Mouse (Mus musculus): ENCODE data around the gene Ccdc182.

The Ccdc182 gene

GRCm38 (mm10) chr11:88281428-88282119 lies 12.3 kb upstream of the Ccdc182 start:
- DNase-seq, result no peak

DNA sequence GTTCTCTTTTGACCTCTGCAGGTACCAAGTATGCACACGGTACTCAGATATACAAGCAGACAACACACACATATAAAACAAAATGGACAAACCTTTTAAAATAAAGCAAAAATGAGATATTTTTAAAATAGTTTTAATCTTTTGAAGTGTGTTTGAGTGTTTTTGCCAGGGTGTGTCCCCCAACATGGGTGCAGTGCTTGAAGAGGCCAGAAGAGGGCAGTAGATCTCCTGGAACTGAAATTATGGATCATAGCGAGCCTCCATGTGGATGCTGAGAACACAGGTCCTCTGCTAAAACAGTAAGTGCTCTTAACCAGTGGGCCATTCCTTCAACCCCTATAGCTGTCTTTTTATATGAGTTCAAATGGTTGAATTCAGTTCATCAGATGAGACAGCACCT lies 11.3 kb upstream of the Ccdc182 start:
- no peak for DNase-seq

- DNase-seq, result no peak
Observed at GRCm38 (mm10) chr11:88286019-88286418, 7.8 kb upstream of the Ccdc182 start.

DNA sequence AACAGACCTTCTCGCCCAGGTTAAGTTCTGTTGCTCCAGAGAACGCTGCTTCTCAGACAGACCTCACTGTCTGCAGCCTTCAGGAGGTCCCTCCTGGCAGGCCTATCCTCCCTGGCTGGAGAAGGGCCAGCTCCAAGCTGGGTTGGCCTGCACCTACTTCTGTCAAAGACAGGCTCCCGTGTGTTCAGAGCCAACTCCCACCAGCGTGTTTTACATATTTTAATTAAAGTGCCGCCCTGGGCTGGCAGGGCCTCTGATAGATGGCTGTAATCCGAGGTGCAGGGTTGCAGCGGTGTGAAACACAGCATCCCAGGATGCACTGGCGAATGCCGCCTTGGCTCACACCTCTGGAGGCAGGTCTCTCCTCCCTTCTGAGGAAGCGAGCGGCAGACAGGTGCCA lies 5.5 kb upstream of the Ccdc182 start:
- DNase-seq, result no peak

DNA sequence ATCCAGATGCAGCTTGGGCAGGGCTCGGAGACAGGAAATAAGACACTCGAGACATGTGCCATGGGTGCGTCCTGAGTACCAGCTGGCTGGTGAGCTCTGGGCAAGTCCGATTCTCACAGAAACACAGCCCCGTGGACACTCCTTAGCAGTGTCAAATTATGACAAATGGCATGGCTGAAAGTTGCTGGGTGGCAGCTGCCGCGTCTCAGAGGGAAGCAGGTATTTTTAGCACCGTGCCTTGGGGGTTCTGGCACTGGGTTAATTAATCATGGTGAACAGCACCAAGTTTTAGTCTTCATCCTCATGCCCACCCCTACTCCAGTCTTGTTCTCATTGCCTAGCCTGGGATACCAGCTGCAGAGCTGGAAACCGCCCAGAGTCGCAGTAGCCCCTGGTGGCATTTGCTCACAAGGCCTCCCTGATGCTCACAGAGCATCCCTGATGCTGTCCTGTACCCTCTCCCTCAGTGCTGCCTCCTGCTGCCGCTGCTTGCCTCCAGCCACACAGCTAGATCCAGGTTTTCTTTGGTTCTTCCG lies 5.0 kb upstream of the Ccdc182 start:
- DNase-seq, result no peak

GRCm38 (mm10) chr11:88291245-88291644 lies 2.6 kb upstream of the Ccdc182 start:
- peak; percentile 88 for DNase-seq

- no peak for DNase-seq
Observed at GRCm38 (mm10) chr11:88291688-88292087, 2.2 kb upstream of the Ccdc182 start.

GRCm38 (mm10) chr11:88294394-88294710 lies 494 bp downstream of the Ccdc182 start:
- no peak for DNase-seq

DNA sequence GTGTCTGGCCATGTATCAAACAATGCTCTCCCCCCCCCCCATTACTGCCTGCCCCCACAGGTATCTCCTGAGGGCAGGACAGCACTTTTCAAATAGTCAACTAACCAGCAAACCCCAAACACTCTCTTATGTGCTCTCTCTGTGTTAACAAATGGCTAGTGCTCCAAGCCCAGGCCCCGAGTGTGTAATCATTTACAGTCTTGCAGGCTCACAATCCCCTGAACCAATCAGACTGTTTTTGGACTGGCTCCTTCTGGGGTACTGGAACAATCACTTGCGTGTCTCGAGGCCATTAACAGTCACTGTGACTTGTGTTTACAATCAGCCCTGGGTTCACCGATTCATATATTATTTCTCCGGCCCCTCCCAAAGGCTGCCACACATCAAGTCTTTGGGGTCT lies 1.4 kb downstream of the Ccdc182 start:
- no peak for DNase-seq

DNA sequence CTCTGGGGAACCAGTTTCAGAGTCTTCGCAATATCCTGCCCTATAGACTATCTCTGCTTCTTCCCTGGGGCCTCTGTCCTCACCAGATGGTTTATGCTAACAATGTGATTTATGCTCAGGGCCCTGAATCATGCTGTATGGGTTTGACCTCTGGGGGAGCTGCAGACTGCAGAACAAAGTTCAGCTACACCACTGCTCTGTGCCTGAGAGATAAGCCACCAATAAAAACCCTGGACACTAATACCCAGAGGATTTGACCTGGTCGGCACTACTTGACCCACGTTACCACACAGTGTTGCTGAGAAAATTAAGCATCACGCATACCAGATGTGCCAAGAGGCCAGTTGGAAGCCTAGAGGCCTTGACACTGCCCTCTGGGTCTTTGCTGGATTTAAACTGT lies 3.7 kb downstream of the Ccdc182 start:
- DNase-seq, result no peak

DNA sequence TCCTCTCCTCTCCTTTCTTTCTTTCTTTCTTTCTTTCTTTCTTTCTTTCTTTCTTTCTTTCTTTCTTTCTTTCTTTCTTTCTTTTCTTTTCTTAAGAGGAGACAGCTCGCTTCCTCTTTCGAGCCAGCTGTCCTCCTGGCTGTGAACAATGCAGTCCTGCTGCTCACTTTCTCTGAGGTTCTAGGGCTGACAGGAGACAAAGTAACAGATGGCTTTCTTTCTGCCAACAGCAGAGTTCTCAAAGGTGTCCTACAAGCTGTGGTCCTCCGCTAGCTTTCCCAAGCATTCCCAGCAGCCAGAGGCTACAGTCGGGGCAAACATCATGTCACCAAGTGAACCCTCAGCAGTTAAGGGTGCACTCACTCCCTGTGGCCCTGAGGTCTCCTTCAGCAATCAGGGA lies 5.5 kb downstream of the Ccdc182 start:
- DNase-seq, result no peak

- no peak for DNase-seq
Observed at GRCm38 (mm10) chr11:88301619-88302018, 7.8 kb downstream of the Ccdc182 start.

- no peak for DNase-seq
Observed at GRCm38 (mm10) chr11:88305759-88306158, 11.9 kb downstream of the Ccdc182 start.

DNA sequence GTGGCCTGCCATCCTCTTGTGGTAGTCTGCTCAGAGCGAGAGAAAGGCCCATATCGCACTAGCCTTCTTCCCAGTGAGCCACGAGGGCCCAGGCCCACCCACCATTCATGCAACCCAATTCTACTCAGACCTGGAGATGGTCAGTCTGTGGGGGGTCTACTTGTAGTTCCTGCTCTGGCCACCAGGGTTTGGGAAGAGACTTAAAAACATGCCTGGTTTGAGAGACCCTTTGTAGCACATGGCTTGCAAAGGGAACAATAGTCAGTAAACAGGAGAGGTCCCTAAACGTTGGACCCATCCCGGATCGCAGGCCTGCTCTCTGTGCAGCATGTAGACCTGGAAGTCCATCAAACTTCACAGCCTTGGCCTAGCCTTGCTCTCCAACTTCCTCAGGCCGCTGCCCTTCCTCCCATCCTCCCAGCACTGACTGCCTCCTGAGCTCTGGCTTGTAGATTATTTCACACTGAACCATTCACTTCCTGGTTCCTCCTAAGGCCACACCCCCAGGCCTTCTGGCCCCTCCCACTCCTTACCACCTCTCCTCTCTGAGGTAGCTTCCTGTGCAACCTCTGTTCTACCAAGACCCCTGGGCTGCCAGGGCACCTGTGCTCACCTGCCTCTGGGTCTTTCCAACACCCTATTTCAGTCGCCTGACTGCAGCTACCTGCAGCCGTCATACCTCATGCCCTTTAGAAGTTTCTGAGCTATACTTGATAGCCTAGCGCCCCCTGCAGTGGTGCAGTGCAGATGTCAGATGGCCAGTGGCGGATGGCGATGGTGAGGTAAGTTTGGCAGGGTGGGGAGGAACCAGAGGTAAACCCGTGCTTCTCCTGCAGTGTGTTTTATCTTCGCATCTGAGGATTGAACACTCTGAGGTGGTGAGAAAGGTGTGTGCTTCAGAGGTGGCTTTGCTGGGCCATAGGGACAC lies 14.0 kb downstream of the Ccdc182 start:
- DNase-seq, result no peak

DNA sequence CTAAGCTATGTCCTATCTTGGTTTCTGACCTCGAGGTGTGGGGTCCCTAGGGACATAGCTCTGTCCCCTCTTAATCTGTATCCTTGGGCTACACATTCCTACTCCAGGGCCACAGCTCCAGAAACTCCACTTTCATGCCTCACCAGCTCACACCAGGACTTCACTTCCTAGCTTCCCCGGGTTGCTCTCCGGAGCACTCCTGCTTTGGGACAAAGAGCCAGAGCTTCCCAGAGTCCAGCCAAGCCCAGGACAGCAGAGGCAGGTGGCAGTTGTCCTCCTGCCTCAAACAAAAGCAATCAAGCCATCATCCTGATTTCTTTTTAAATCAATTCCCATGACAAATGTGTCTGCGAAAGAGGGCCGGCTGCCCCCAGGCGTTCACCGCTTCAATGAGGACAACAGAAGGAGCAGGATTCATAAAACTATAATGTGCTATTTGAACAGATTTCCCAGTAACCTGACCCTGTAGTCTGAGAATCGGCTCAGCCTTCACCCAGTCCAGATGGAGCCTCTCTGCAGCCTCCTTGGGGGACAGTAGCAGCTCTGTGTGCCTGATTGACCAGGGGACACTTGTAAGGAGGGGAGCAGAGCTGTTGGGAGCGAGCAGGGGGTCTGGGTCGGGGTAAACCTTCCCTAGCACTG lies 15.3 kb downstream of the Ccdc182 start:
- DNase-seq, result no peak

DNA sequence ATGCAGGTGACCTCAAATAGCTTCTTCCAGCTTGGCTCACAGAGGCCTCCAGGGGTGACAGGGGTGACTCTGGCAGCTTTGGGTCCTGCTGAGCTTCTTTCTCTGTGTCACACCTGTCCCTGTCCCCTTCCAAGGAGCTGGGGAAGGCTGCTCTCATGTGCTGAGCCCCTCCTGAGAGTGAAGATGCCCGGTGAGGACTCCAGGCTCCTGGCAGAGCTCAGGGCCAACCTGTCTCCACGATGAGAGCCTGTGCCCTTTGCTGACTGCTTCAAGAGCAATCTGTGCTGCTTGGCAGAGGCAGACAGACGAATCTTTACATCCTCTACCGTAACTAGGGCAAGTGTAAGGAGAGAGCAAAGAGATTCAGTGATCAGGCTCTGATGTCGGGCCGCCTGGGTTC lies 16.9 kb downstream of the Ccdc182 start:
- no peak for DNase-seq

- DNase-seq, result no peak
Observed at GRCm38 (mm10) chr11:88311606-88312005, 17.7 kb downstream of the Ccdc182 start.

GRCm38 (mm10) chr11:88313512-88313911 lies 19.7 kb downstream of the Ccdc182 start:
- no peak for DNase-seq

DNA sequence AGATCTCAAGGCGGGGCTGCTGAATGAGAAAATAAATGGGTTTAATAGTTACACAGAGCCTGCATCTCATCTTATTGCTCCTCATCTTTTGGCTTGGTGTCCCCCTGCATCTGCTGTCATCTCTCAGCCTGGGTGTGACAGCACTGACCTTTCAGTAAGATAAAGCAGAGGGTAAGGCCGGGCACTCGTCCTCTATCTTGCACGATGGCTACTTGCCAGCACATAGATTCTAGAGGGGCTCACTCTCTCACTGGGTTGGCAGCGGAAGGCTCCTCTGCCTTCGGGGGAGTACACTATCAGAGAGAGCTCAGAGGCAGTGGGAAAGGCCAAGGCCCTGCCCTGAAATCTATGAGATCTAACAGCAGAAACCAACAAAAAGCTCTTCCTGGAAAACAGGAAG lies 20.6 kb downstream of the Ccdc182 start:
- no peak for DNase-seq

- DNase-seq, result no peak
Observed at GRCm38 (mm10) chr11:88315393-88315792, 21.5 kb downstream of the Ccdc182 start.

GRCm38 (mm10) chr11:88318850-88319249 lies 25.0 kb downstream of the Ccdc182 start:
- DNase-seq, result no peak

DNA sequence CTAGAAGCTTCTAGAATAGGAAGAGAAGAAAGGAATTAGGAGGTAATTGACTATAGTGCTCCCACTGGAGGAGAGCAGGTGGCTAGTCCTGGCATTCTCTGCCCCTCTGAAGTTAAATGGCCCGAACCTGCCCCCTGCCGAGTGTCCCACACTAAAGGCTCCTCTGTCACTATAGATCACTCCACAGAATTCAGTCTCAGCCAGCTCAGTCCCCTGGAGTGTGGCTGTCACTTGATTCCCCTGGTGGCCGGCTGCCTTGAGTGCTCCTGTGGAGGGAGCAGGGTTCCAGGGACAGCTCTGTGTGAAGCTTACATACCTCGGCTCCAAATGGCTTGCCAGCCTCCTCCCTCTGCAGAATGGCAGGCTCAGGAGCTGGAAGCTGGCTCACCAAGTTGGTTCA lies 33.2 kb downstream of the Ccdc182 start:
- no peak for DNase-seq

DNA sequence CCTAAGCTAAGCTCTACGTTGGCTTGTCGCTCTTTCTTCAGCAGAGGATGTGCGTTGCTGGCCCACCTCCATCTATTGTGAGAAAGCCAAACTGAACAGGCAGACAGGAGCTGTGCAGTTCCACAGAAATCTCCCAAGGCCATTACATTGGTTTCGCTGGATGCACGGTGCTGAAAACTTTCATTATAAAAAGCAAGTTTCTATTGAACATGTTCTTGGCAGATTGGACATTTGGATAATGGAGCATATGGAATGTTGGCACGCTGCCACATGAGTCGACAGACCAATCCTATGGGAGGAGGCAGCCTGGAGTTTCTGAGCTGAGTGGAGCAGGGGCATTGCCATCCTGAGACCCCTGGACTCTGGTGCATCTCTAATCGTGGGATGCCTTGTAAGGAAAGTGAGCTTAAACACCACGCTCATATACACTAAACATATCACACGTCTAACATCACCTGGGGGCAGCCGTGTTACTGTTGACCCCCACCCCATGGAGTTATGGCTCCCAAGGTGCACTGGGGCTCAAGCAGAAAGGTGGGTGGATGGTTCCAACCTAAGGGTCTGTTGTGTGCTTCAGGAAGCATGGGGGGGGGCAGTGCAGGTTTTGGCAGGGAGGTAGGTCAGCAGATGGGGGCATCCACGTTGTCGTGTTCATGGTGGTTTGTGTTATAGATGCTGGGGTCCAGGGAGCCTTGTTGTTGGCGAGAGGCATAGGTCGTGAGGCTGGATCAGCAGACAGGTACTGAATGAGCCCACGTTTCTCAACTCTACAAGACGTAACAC lies 35.1 kb downstream of the Ccdc182 start:
- DNase-seq, result peak; percentile 84
